Mouse (Mus musculus): ENCODE data around the gene 4931428L18Rik. TPM values are rescaled to one million over a fixed set of nuclear protein-coding genes. Genes with fewer than 3 reads are reported as not detected.

4931428L18Rik gene
- polyA plus RNA-seq, 1 experiment: 1.0 TPM

GRCm38 (mm10) chr1:31042793-31043192, 179.7 kb downstream of the 4931428L18Rik start:
- Histone ChIP-seq H3K27ac (ENCODE audit: insufficient read depth, low read length) (no peak overlapping the region), H3K27me3 (ENCODE audit: control insufficient read depth, insufficient read depth, low read length, poor library complexity, severe bottlenecking) (no peaks in the 10 kb centered on the region), H3K4me1 (ENCODE audit: control insufficient read depth, insufficient read depth, low read length) (no peaks in the 10 kb centered on the region), H3K4me3 (ENCODE audit: low read depth, low read length) (no peak overlapping the region), H3K9me3 (replicated peaks; ENCODE audit: control insufficient read depth, insufficient read depth, low read length, poor library complexity, severe bottlenecking) (no peaks in the 10 kb centered on the region), H3K9ac (ENCODE audit: low read depth, poor library complexity, severe bottlenecking) (no peak overlapping the region), H3K36me3 (ENCODE audit: control insufficient read depth, insufficient read depth, low read length, poor library complexity, severe bottlenecking) (no peaks in the 10 kb centered on the region)
- TF ChIP-seq CTCF (IDR thresholded peaks at IDR 0.05; ENCODE audit: low read depth, low read length) (no peak), EP300 (IDR thresholded peaks at IDR 0.05; ENCODE audit: insufficient read depth, low read depth, low read length) (no peak), POLR2A (IDR thresholded peaks at IDR 0.05; ENCODE audit: insufficient read depth, low read length) (no peak)

DNA sequence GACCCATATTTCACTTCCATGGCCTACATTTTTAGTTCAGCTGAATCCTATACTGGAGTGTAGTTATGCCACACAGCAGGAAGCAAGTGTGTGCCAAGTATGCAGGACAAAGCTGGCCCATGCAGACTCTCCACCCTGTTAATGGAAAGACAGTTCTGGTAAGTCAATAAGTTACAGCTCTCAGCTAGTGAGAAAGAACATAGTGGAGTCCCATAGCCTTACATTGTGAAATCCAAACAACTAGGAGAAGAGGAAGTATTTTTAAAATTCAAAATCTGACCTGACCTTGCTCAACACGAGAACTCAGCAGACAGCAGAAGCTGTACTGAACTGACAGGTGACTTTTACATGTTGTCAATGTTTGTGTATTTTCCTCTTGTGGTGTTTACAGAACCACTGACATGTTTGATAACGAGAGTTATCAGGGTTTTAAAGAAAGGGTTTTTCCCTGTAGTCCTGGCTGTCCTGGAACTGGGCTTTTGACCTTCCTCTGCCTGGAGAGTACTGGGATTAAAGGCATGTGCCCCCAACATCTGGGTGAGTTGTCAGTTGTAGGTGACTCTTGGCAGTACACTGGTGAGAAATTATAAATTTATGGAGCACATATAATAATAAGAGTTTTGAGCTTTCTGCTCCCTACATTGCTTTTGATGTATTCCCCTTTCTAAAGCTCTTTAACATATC, 188.5 kb downstream of the 4931428L18Rik start:
- H3K27me3 ChIP-seq (ENCODE audit: control insufficient read depth, insufficient read depth, low read length, poor library complexity, severe bottlenecking): no peaks in the 10 kb centered on the region
- no peak overlapping the region for H3K27ac ChIP-seq (ENCODE audit: insufficient read depth, low read length)
- no peaks in the 10 kb centered on the region for H3K36me3 ChIP-seq (ENCODE audit: control insufficient read depth, insufficient read depth, low read length, poor library complexity, severe bottlenecking)
- no peaks in the 10 kb centered on the region for H3K4me1 ChIP-seq (ENCODE audit: control insufficient read depth, insufficient read depth, low read length)
- no peak overlapping the region for H3K9ac ChIP-seq (ENCODE audit: low read depth, poor library complexity, severe bottlenecking)
- TF ChIP-seq CTCF (IDR thresholded peaks at IDR 0.05; ENCODE audit: low read depth, low read length) (no peak), POLR2A (IDR thresholded peaks at IDR 0.05; ENCODE audit: insufficient read depth, low read length) (no peak), EP300 (IDR thresholded peaks at IDR 0.05; ENCODE audit: insufficient read depth, low read depth, low read length) (no peak)
- no peak overlapping the region for H3K4me3 ChIP-seq (ENCODE audit: low read depth, low read length)
- no peaks in the 10 kb centered on the region for H3K9me3 ChIP-seq (replicated peaks; ENCODE audit: control insufficient read depth, insufficient read depth, low read length, poor library complexity, severe bottlenecking)

DNA sequence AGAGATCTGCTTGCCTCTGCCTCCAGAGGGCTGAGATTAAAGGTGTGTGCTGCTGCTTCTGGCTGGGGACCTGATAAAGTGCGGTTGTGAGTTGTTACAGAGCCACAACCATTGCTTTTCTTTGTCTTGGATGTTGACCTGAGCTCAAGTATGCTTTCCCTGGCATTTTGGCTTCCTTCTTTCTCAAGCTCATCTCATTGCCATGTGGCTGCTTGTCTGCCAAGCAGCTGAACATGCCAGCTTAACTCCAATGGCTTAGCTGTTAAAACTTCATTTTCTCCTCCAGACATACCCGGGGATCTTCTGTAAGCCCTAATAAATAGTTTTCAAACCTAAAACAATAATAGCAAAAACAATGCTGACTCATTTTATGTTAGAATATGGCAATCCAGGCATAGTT, 190.1 kb downstream of the 4931428L18Rik start:
- no peaks in the 10 kb centered on the region for H3K36me3 ChIP-seq (ENCODE audit: control insufficient read depth, insufficient read depth, low read length, poor library complexity, severe bottlenecking)
- H3K9me3 ChIP-seq (replicated peaks; ENCODE audit: control insufficient read depth, insufficient read depth, low read length, poor library complexity, severe bottlenecking): no peaks in the 10 kb centered on the region
- H3K27me3 ChIP-seq (ENCODE audit: control insufficient read depth, insufficient read depth, low read length, poor library complexity, severe bottlenecking): no peaks in the 10 kb centered on the region
- H3K27ac ChIP-seq (ENCODE audit: insufficient read depth, low read length): no peak overlapping the region
- no peak overlapping the region for H3K9ac ChIP-seq (ENCODE audit: low read depth, poor library complexity, severe bottlenecking)
- no peaks in the 10 kb centered on the region for H3K4me1 ChIP-seq (ENCODE audit: control insufficient read depth, insufficient read depth, low read length)
- TF ChIP-seq EP300 (IDR thresholded peaks at IDR 0.05; ENCODE audit: insufficient read depth, low read depth, low read length) (no peak), CTCF (IDR thresholded peaks at IDR 0.05; ENCODE audit: low read depth, low read length) (no peak), POLR2A (IDR thresholded peaks at IDR 0.05; ENCODE audit: insufficient read depth, low read length) (no peak)
- no peak overlapping the region for H3K4me3 ChIP-seq (ENCODE audit: low read depth, low read length)

DNA sequence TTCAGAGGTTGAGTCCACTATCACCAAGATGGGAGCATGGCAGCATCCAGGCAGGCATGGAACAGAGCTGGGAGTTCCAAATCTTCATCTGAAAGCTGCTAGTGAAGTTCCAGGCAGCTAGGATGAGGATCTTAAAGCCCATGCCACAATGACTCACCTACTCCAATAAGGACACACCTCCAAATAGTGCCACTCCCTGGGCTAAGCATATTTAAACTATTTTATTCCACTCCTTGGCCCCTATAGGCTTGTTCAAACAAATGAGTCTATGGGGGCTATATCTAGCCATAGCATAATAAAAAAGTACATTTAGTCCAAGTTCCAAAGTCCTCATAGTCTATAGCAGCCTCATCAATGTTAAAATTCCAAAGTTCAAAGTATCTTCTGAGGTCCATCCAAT, 199.3 kb downstream of the 4931428L18Rik start:
- H3K9ac ChIP-seq (ENCODE audit: low read depth, poor library complexity, severe bottlenecking): no peak overlapping the region
- no peaks in the 10 kb centered on the region for H3K27me3 ChIP-seq (ENCODE audit: control insufficient read depth, insufficient read depth, low read length, poor library complexity, severe bottlenecking)
- TF ChIP-seq CTCF (IDR thresholded peaks at IDR 0.05; ENCODE audit: low read depth, low read length) (no peak), EP300 (IDR thresholded peaks at IDR 0.05; ENCODE audit: insufficient read depth, low read depth, low read length) (no peak), POLR2A (IDR thresholded peaks at IDR 0.05; ENCODE audit: insufficient read depth, low read length) (no peak)
- no peak overlapping the region for H3K4me3 ChIP-seq (ENCODE audit: low read depth, low read length)
- H3K36me3 ChIP-seq (ENCODE audit: control insufficient read depth, insufficient read depth, low read length, poor library complexity, severe bottlenecking): no peaks in the 10 kb centered on the region
- H3K4me1 ChIP-seq (ENCODE audit: control insufficient read depth, insufficient read depth, low read length): no peaks in the 10 kb centered on the region
- H3K9me3 ChIP-seq (replicated peaks; ENCODE audit: control insufficient read depth, insufficient read depth, low read length, poor library complexity, severe bottlenecking): no peaks in the 10 kb centered on the region
- no peak overlapping the region for H3K27ac ChIP-seq (ENCODE audit: insufficient read depth, low read length)

DNA sequence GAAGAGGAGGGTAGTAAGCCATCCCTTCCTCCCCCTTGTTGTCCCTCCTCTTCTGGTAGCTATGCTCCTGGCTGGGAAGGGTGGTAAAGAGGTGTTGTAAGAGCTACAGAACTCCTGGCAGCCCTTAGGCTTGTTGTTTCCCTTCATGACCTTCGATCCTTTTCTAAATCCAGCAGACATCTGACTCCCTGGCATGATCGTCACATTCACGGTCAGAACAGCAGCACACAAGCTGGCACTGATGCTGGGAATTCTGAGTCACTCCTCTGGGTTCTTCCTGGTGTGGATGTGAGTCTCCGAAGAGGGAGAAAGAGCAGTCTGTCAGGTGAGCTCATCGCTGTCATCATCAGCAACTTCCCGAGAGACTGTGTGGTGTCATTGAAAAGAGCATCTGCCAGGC, 203.2 kb downstream of the 4931428L18Rik start:
- no peak overlapping the region for H3K27ac ChIP-seq (ENCODE audit: insufficient read depth, low read length)
- no peaks in the 10 kb centered on the region for H3K36me3 ChIP-seq (ENCODE audit: control insufficient read depth, insufficient read depth, low read length, poor library complexity, severe bottlenecking)
- H3K27me3 ChIP-seq (ENCODE audit: control insufficient read depth, insufficient read depth, low read length, poor library complexity, severe bottlenecking): no peaks in the 10 kb centered on the region
- no peak overlapping the region for H3K9ac ChIP-seq (ENCODE audit: low read depth, poor library complexity, severe bottlenecking)
- H3K4me3 ChIP-seq (ENCODE audit: low read depth, low read length): no peak overlapping the region
- H3K9me3 ChIP-seq (replicated peaks; ENCODE audit: control insufficient read depth, insufficient read depth, low read length, poor library complexity, severe bottlenecking): no peaks in the 10 kb centered on the region
- no peak for TF ChIP-seq EP300 (IDR thresholded peaks at IDR 0.05; ENCODE audit: insufficient read depth, low read depth, low read length)
- no peak for TF ChIP-seq POLR2A (IDR thresholded peaks at IDR 0.05; ENCODE audit: insufficient read depth, low read length)
- no peak for TF ChIP-seq CTCF (IDR thresholded peaks at IDR 0.05; ENCODE audit: low read depth, low read length)
- H3K4me1 ChIP-seq (ENCODE audit: control insufficient read depth, insufficient read depth, low read length): no peaks in the 10 kb centered on the region

DNA sequence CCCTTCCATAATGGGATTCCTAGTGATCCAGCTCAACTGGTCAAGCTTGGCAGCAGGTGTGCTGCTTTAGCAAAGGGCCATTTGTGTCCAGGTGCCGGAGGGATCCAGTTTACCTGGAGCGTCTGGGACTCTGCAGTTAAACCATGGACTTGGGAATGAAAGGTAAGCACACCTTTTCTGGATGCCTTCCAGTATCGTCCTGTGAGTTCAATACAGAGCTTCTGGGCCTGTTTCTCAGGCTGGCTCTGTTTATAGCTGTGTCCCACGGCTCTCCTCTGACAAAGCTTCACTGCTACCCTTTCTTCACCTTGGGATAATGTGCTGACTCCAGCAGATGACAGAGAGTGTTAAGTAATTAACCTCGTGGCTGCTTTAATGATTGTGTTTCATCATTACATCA, 205.1 kb downstream of the 4931428L18Rik start:
- Histone ChIP-seq H3K27me3 (ENCODE audit: control insufficient read depth, insufficient read depth, low read length, poor library complexity, severe bottlenecking) (no peaks in the 10 kb centered on the region), H3K4me3 (ENCODE audit: low read depth, low read length) (no peak overlapping the region), H3K4me1 (ENCODE audit: control insufficient read depth, insufficient read depth, low read length) (no peaks in the 10 kb centered on the region), H3K36me3 (ENCODE audit: control insufficient read depth, insufficient read depth, low read length, poor library complexity, severe bottlenecking) (no peaks in the 10 kb centered on the region), H3K9ac (ENCODE audit: low read depth, poor library complexity, severe bottlenecking) (no peak overlapping the region), H3K9me3 (replicated peaks; ENCODE audit: control insufficient read depth, insufficient read depth, low read length, poor library complexity, severe bottlenecking) (no peaks in the 10 kb centered on the region), H3K27ac (ENCODE audit: insufficient read depth, low read length) (no peak overlapping the region)
- no peak for TF ChIP-seq CTCF (IDR thresholded peaks at IDR 0.05; ENCODE audit: low read depth, low read length)
- TF ChIP-seq EP300 (IDR thresholded peaks at IDR 0.05; ENCODE audit: insufficient read depth, low read depth, low read length): no peak
- TF ChIP-seq POLR2A (IDR thresholded peaks at IDR 0.05; ENCODE audit: insufficient read depth, low read length): no peak

Data from ES-Bruce4 (cell line).